Mouse (Mus musculus): ENCODE results near the gene Tmem88. TPM values are rescaled to one million over a fixed set of nuclear protein-coding genes. Genes with fewer than 3 reads are reported as not detected.

Tmem88 gene
- polyA plus RNA-seq, 1 experiment from 2014 or later, result 13.6 TPM

DNA sequence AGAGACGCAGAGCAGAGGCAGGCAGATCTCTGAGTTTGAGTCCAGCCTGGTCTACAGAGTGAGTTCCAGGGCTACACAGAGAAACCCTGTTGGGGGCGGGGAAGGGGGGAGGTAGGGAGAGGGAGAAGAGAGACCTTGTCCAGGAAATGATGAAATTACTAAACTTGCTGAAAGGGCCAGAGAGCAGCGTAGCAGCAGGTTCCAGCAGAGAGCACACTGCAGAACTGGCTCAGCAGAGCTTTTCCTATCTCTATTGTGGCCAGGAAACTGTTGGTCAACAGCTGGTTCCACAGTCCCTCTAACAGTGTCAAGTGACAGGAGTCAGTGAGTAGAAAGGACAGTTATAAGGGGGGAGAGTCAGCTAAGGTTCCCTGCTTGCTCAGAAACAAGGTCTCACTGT is 18.4 kb downstream of the Tmem88 start:
- Histone ChIP-seq H3K9ac (replicated peaks; ENCODE audit: low read length) (no peak overlapping the region), H3K36me3 (replicated peaks; ENCODE audit: control insufficient read depth, insufficient read depth, low read depth, low read length) (no peaks in the 10 kb centered on the region), H3K27me3 (ENCODE audit: control insufficient read depth, insufficient read depth, low read length) (no peaks in the 10 kb centered on the region), H3K4me3 (ENCODE audit: low read depth, low read length) (no peak overlapping the region), H3K27ac (replicated peaks; ENCODE audit: low read depth, low read length) (no peak overlapping the region), H3K4me1 (ENCODE audit: control insufficient read depth, insufficient read depth, low read length) (no peaks in the 10 kb centered on the region), H3K9me3 (replicated peaks; ENCODE audit: control insufficient read depth, low read length) (no peaks in the 10 kb centered on the region), H3K4me2 (ENCODE audit: low read depth, low read length) (no peak overlapping the region)
- 83% methylated on average over 3 of the region's 3 CpGs for whole genome bisulfite sequencing
- DNase-seq (ENCODE audit: low spot score) (no peak), ATAC-seq (replicated peaks; ENCODE audit: insufficient number of reproducible peaks, low FRiP score, low TSS enrichment, low read depth) (no peak)

- Histone ChIP-seq H3K27me3 (ENCODE audit: control insufficient read depth, insufficient read depth, low read length) (no peaks in the 10 kb centered on the region), H3K4me3 (ENCODE audit: low read depth, low read length) (no peak overlapping the region), H3K9me3 (replicated peaks; ENCODE audit: control insufficient read depth, low read length) (no peaks in the 10 kb centered on the region), H3K9ac (replicated peaks; ENCODE audit: low read length) (no peak overlapping the region), H3K27ac (replicated peaks; ENCODE audit: low read depth, low read length) (no peak overlapping the region), H3K4me2 (ENCODE audit: low read depth, low read length) (no peak overlapping the region), H3K4me1 (ENCODE audit: control insufficient read depth, insufficient read depth, low read length) (no peaks in the 10 kb centered on the region), H3K36me3 (replicated peaks; ENCODE audit: control insufficient read depth, insufficient read depth, low read depth, low read length) (no peaks in the 10 kb centered on the region; the same call in 1 of the 2 replicates)
- 72% methylated on average over 3 of the region's 3 CpGs for WGBS
- DNase-seq (ENCODE audit: low spot score) (no peak), ATAC-seq (replicated peaks; ENCODE audit: insufficient number of reproducible peaks, low FRiP score, low TSS enrichment, low read depth) (no peak)
Measured at GRCm38 (mm10) chr11:69377766-69378165, 20.3 kb downstream of the Tmem88 start.

GRCm38 (mm10) chr11:69375646-69376045 is 22.4 kb downstream of the Tmem88 start:
- no peak for ATAC-seq (replicated peaks; ENCODE audit: insufficient number of reproducible peaks, low FRiP score, low TSS enrichment, low read depth)
- Histone ChIP-seq H3K9ac (replicated peaks; ENCODE audit: low read length) (no peak overlapping the region), H3K27me3 (ENCODE audit: control insufficient read depth, insufficient read depth, low read length) (no peaks in the 10 kb centered on the region), H3K4me3 (ENCODE audit: low read depth, low read length) (no peak overlapping the region), H3K4me1 (ENCODE audit: control insufficient read depth, insufficient read depth, low read length) (no peaks in the 10 kb centered on the region), H3K4me2 (ENCODE audit: low read depth, low read length) (no peak overlapping the region), H3K27ac (replicated peaks; ENCODE audit: low read depth, low read length) (no peak overlapping the region), H3K9me3 (replicated peaks; ENCODE audit: control insufficient read depth, low read length) (no peaks in the 10 kb centered on the region), H3K36me3 (replicated peaks; ENCODE audit: control insufficient read depth, insufficient read depth, low read depth, low read length) (no peaks in the 10 kb centered on the region; the same call in 1 of the 2 replicates)
- no peak for DNase-seq (ENCODE audit: low spot score)
- 90% methylated on average over 4 of the region's 4 CpGs for WGBS

GRCm38 (mm10) chr11:69373223-69373965 is 24.6 kb downstream of the Tmem88 start:
- H3K4me3 ChIP-seq (ENCODE audit: low read depth, low read length), result no peak overlapping the region
- no peak overlapping the region for H3K4me2 ChIP-seq (ENCODE audit: low read depth, low read length)
- H3K36me3 ChIP-seq (replicated peaks; ENCODE audit: control insufficient read depth, insufficient read depth, low read depth, low read length), result no peaks in the 10 kb centered on the region; the same call in 1 of the 2 replicates
- no peak overlapping the region for H3K27ac ChIP-seq (replicated peaks; ENCODE audit: low read depth, low read length)
- ATAC-seq (replicated peaks; ENCODE audit: insufficient number of reproducible peaks, low FRiP score, low TSS enrichment, low read depth) (no peak), DNase-seq (ENCODE audit: low spot score) (no peak)
- 88% methylated on average over 16 of the region's 16 CpGs for WGBS
- H3K27me3 ChIP-seq (ENCODE audit: control insufficient read depth, insufficient read depth, low read length), result no peaks in the 10 kb centered on the region
- H3K4me1 ChIP-seq (ENCODE audit: control insufficient read depth, insufficient read depth, low read length), result no peaks in the 10 kb centered on the region
- H3K9ac ChIP-seq (replicated peaks; ENCODE audit: low read length), result no peak overlapping the region
- H3K9me3 ChIP-seq (replicated peaks; ENCODE audit: control insufficient read depth, low read length), result no peaks in the 10 kb centered on the region

DNA sequence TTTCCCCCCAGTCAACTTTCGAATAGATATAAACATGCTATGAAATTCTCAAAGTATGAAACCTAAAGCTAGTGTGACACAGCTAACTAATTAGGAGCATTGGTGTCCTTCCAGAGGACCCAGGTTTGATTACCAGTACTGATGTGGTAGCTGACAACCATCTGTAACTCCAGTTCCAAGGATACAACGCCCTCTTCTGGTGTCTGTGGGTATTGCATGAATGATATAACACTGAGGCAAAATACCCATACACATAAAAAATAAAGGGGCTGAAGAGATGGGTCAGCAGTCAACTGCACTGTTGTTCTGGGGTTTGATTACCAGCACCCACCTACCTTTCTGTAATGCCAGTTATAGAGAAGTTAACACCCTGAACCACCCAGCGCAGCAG is 25.3 kb downstream of the Tmem88 start:
- no peaks in the 10 kb centered on the region; the same call in 1 of the 2 replicates for H3K4me1 ChIP-seq (ENCODE audit: control insufficient read depth, insufficient read depth, low read length)
- H3K4me3 ChIP-seq (ENCODE audit: low read depth, low read length), result no peak overlapping the region
- no peak for DNase-seq (ENCODE audit: low spot score)
- no peaks in the 10 kb centered on the region for H3K9me3 ChIP-seq (replicated peaks; ENCODE audit: control insufficient read depth, low read length)
- H3K9ac ChIP-seq (replicated peaks; ENCODE audit: low read length), result no peak overlapping the region
- H3K27me3 ChIP-seq (ENCODE audit: control insufficient read depth, insufficient read depth, low read length), result no peaks in the 10 kb centered on the region
- no peak overlapping the region for H3K27ac ChIP-seq (replicated peaks; ENCODE audit: low read depth, low read length)
- H3K36me3 ChIP-seq (replicated peaks; ENCODE audit: control insufficient read depth, insufficient read depth, low read depth, low read length), result no peaks in the 10 kb centered on the region; the same call in 1 of the 2 replicates
- no peak for ATAC-seq (replicated peaks; ENCODE audit: insufficient number of reproducible peaks, low FRiP score, low TSS enrichment, low read depth)
- no peak overlapping the region for H3K4me2 ChIP-seq (ENCODE audit: low read depth, low read length)
- WGBS, result 66% methylated on average over 3 of the region's 3 CpGs

GRCm38 (mm10) chr11:69372056-69372779 is 25.8 kb downstream of the Tmem88 start:
- H3K27ac ChIP-seq (replicated peaks; ENCODE audit: low read depth, low read length), result peak overlapping the region; percentile 9; the same call in 1 of the 2 replicates
- H3K9me3 ChIP-seq (replicated peaks; ENCODE audit: control insufficient read depth, low read length), result no peaks in the 10 kb centered on the region
- ATAC-seq (replicated peaks; ENCODE audit: insufficient number of reproducible peaks, low FRiP score, low TSS enrichment, low read depth) (no peak), DNase-seq (ENCODE audit: low spot score) (no peak)
- no peaks in the 10 kb centered on the region for H3K27me3 ChIP-seq (ENCODE audit: control insufficient read depth, insufficient read depth, low read length)
- no peak overlapping the region for H3K9ac ChIP-seq (replicated peaks; ENCODE audit: low read length)
- H3K36me3 ChIP-seq (replicated peaks; ENCODE audit: control insufficient read depth, insufficient read depth, low read depth, low read length), result no peaks in the 10 kb centered on the region; the same call in 1 of the 2 replicates
- no peaks in the 10 kb centered on the region; the same call in 1 of the 2 replicates for H3K4me1 ChIP-seq (ENCODE audit: control insufficient read depth, insufficient read depth, low read length)
- 60% methylated on average over 12 of the region's 12 CpGs for WGBS
- H3K4me3 ChIP-seq (ENCODE audit: low read depth, low read length), result no peak overlapping the region
- peak overlapping the region; percentile 16 for H3K4me2 ChIP-seq (ENCODE audit: low read depth, low read length)

- ATAC-seq (replicated peaks; ENCODE audit: insufficient number of reproducible peaks, low FRiP score, low TSS enrichment, low read depth) (no peak), DNase-seq (ENCODE audit: low spot score) (no peak)
- H3K9ac ChIP-seq (replicated peaks; ENCODE audit: low read length), result peak overlapping the region; percentile 32; the same call in 1 of the 2 replicates
- H3K36me3 ChIP-seq (replicated peaks; ENCODE audit: control insufficient read depth, insufficient read depth, low read depth, low read length), result no peaks in the 10 kb centered on the region; the same call in 1 of the 2 replicates
- H3K27ac ChIP-seq (replicated peaks; ENCODE audit: low read depth, low read length), result 0 out of 2 replicates have a peak overlapping the region, but pooled peaks have one; percentile 8
- H3K9me3 ChIP-seq (replicated peaks; ENCODE audit: control insufficient read depth, low read length), result no peaks in the 10 kb centered on the region
- H3K4me3 ChIP-seq (ENCODE audit: low read depth, low read length), result no peak overlapping the region
- WGBS, result 39% methylated on average over 12 of the region's 12 CpGs
- no peaks in the 10 kb centered on the region; the same call in 1 of the 2 replicates for H3K4me1 ChIP-seq (ENCODE audit: control insufficient read depth, insufficient read depth, low read length)
- H3K4me2 ChIP-seq (ENCODE audit: low read depth, low read length), result peak overlapping the region; percentile 16
- no peaks in the 10 kb centered on the region for H3K27me3 ChIP-seq (ENCODE audit: control insufficient read depth, insufficient read depth, low read length)
Measured at GRCm38 (mm10) chr11:69371601-69372000, 26.4 kb downstream of the Tmem88 start.

- DNase-seq (ENCODE audit: low spot score), result no peak
- peak overlapping the region; percentile 10; the same call in 1 of the 2 replicates for H3K4me3 ChIP-seq (ENCODE audit: low read depth, low read length)
- H3K27me3 ChIP-seq (ENCODE audit: control insufficient read depth, insufficient read depth, low read length), result no peaks in the 10 kb centered on the region
- H3K9ac ChIP-seq (replicated peaks; ENCODE audit: low read length), result peak overlapping the region; percentile 39
- H3K9me3 ChIP-seq (replicated peaks; ENCODE audit: control insufficient read depth, low read length), result no peaks in the 10 kb centered on the region
- ATAC-seq (replicated peaks; ENCODE audit: insufficient number of reproducible peaks, low FRiP score, low TSS enrichment, low read depth), result no peak
- H3K36me3 ChIP-seq (replicated peaks; ENCODE audit: control insufficient read depth, insufficient read depth, low read depth, low read length), result no peaks in the 10 kb centered on the region; the same call in 1 of the 2 replicates
- peak overlapping the region; percentile 29; the same call in 1 of the 2 replicates for H3K4me2 ChIP-seq (ENCODE audit: low read depth, low read length)
- WGBS, result 18% methylated on average over 9 of the region's 9 CpGs
- H3K27ac ChIP-seq (replicated peaks; ENCODE audit: low read depth, low read length), result peak overlapping the region; percentile 41
- no peaks in the 10 kb centered on the region; the same call in 1 of the 2 replicates for H3K4me1 ChIP-seq (ENCODE audit: control insufficient read depth, insufficient read depth, low read length)
Measured at GRCm38 (mm10) chr11:69370817-69371215, 27.2 kb downstream of the Tmem88 start.
